ENCODE assay signal across 8 mouse cellular contexts in genomic region chr17:32389101-32389659, GRCm38 (mm10). TPM values are rescaled to one million over a fixed set of nuclear protein-coding genes. Genes with fewer than 3 reads are reported as not detected.
DNase-seq lines count a peak whose midpoint lies in the region; ATAC-seq lines count a peak whose summit lies in the region.

Wiz (minus strand) TSS chr17:32389439.

- peaks cover 39% of the 10 kb centered on the region for H3K27me3 ChIP-seq in hindbrain, embryonic 12.5 days

- peak within 1 kb of the TSS; percentile 93 for H3K4me2 ChIP-seq in hindbrain, embryonic 12.5 days (replicated peaks)

- peak within 1 kb of the TSS; percentile 79 for H3K4me3 ChIP-seq in hindbrain, embryonic 12.5 days

- H3K4me1 ChIP-seq in hindbrain, embryonic 12.5 days: peaks cover 15% of the 10 kb centered on the region

- H3K36me3 ChIP-seq in hindbrain, embryonic 12.5 days: peaks cover 14% of the 10 kb centered on the region

- H3K27ac ChIP-seq in hindbrain, embryonic 12.5 days: peak within 1 kb of the TSS; percentile 83

- WGBS in hindbrain, embryonic 12.5 days: 2% methylated on average over 38 of the region's 44 CpGs

- ATAC-seq in hindbrain, embryonic 12.5 days (ENCODE audit: low FRiP score): peak; percentile 87

- H3K9ac ChIP-seq in hindbrain, embryonic 12.5 days: peak within 1 kb of the TSS; percentile 87

- peak; percentile 92 for DNase-seq in MN1 (ENCODE audit: low spot score)
- DNase-seq in cerebellum, adult 9-11 months: peak; percentile 97
- DNase-seq in frontal cortex, postnatal 10 days (ENCODE audit: low spot score in 2 of 2): peak; percentile 92 to 94
- peak; percentile 90 to 95 for DNase-seq in layer of hippocampus, postnatal 14 days (ENCODE audit: low spot score in 2 of 2)
- DNase-seq in lung, postnatal 14 days: peak; percentile 97
- DNase-seq in retina, adult 2 months (ENCODE audit: low read depth, low spot score): peak; percentile 86
- DNase-seq in thymus, postnatal 36 days: peak; percentile 90 to 93

- H3K9me3 ChIP-seq in hindbrain, embryonic 12.5 days (replicated peaks): no peaks in the 10 kb centered on the region

RNA-seq across cellular contexts. Expression of gene Wiz, which starts in this region (rescaled TPM):
- 45.6 and 52.2 TPM in 2 replicates for polyA plus RNA-seq in hindbrain, embryonic 12.5 days (2016; fragmentation: Nextera tagmentation; extraction: Ambion mirVana)
- total RNA-seq in layer of hippocampus, postnatal 14 days (2021): 10 to 100 TPM; 66.8 to 74.7 TPM

Comparison
In these comparisons a context has a peak if more than half of its experiments do, and no peak if none do; other contexts are left out.
1. Peak in every context shown above with its lines: DNase-seq, ATAC-seq, H3K4me3 ChIP-seq and H3K27ac ChIP-seq.